Mouse (Mus musculus): Measurements from ENCODE around the gene Thbs3. TPM values are rescaled to one million over a fixed set of nuclear protein-coding genes. Genes with fewer than 3 reads are reported as not detected.

Gene Thbs3
- total and polyA plus RNA-seq, 3 experiments: 0.49 to 3.4 (median 2.4) TPM

DNA sequence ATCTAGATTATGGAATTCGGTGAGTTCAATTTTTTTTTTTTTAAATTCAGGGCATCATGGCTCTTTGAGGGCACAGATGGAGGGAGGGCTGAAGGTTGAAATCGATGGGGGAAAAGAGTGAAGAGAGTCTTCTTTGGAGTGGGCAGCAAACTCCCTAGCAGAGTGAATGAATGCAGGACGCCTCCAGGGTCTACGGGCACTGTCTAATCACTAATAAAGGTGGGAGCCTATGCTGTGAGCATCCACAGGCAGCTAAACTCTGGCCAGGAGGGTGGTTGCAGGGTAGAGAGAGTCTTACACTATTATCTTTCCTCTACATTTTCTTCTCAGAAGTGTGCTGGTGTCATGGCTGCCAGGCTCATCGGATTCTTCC, 11.9 kb upstream of the Thbs3 start:
- peaks cover 44% of the 10 kb centered on the region for H3K36me3 ChIP-seq (replicated peaks)
- ATAC-seq (ENCODE audit: extremely low read depth, insufficient number of reproducible peaks, low FRiP score, poor library complexity, severe bottlenecking): no peak
- no peaks in the 10 kb centered on the region for H3K9me3 ChIP-seq (replicated peaks)
- H3K27me3 ChIP-seq (ENCODE audit: insufficient read depth, low read length): no peaks in the 10 kb centered on the region; the same call in 1 of the 2 replicates
- no peak for DNase-seq (ENCODE audit: low spot score)
- peak overlapping the region; percentile 73 for H3K4me3 ChIP-seq (ENCODE audit: low read depth, low read length)
- H3K4me1 ChIP-seq (ENCODE audit: insufficient read depth, low read depth, low read length): peaks cover 37% of the 10 kb centered on the region
- TF ChIP-seq GATA1 (IDR thresholded peaks at IDR 0.05; ENCODE audit: borderline replicate concordance, low read length): no peak
- TF ChIP-seq TAL1 (conservative IDR thresholded peaks at IDR 0.05; ENCODE audit: low read depth, low read length): no peak
- no peak for TF ChIP-seq GATA2 (IDR thresholded peaks at IDR 0.05; ENCODE audit: borderline replicate concordance, low read depth, low read length)
- TF ChIP-seq POLR2AphosphoS5 (IDR thresholded peaks at IDR 0.05; ENCODE audit: insufficient replicate concordance, low read depth, low read length): no peak
- no peak for TF ChIP-seq CTCF (IDR thresholded peaks at IDR 0.05; ENCODE audit: low read depth, low read length)

DNA sequence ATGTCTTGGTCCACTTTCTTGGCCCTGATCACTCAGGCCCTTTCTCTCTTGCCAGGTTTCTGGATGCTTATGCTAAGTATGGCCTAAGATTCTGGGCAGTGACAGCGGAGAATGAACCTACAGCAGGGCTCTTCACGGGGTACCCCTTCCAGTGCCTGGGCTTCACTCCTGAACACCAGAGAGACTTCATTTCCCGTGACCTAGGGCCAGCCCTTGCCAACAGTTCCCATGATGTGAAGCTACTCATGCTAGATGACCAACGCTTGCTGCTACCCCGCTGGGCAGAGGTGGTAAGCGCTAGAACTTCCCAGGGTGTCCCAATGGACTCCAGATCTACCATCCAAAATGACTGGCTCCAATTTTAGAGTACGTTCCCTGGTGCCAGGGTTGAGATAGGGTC, 8.9 kb upstream of the Thbs3 start:
- Histone ChIP-seq H3K27me3 (ENCODE audit: insufficient read depth, low read length) (no peaks in the 10 kb centered on the region), H3K9me3 (replicated peaks) (no peaks in the 10 kb centered on the region), H3K4me3 (ENCODE audit: low read depth, low read length) (no peak overlapping the region), H3K36me3 (replicated peaks) (peaks cover 74% of the 10 kb centered on the region), H3K4me1 (ENCODE audit: insufficient read depth, low read depth, low read length) (peaks cover 45% of the 10 kb centered on the region)
- ATAC-seq (ENCODE audit: extremely low read depth, insufficient number of reproducible peaks, low FRiP score, poor library complexity, severe bottlenecking) (no peak), DNase-seq (ENCODE audit: low spot score) (no peak)
- TF ChIP-seq GATA1 (IDR thresholded peaks at IDR 0.05; ENCODE audit: borderline replicate concordance, low read length) (no peak), GATA2 (IDR thresholded peaks at IDR 0.05; ENCODE audit: borderline replicate concordance, low read depth, low read length) (no peak), TAL1 (conservative IDR thresholded peaks at IDR 0.05; ENCODE audit: low read depth, low read length) (no peak), CTCF (IDR thresholded peaks at IDR 0.05; ENCODE audit: low read depth, low read length) (no peak), POLR2AphosphoS5 (IDR thresholded peaks at IDR 0.05; ENCODE audit: insufficient replicate concordance, low read depth, low read length) (no peak)

DNA sequence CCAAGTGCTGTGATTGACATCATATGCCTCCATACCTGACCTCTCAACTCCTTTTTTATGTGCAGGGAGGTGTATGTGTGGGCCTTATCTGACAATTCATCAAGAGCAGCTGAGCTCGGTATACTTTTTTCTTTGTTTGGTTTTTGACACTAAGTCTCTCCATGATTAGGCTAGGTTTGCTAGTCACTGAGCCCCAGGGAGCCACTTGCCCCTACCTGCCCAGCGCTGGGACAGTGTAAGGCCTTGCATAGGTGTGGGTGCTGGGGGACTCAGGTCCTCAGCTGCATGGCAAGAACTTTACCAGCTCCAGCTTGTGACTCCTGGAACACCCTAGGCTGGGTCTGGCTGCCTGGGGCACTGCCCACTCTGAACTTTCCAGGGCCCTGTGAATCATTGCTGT, 8.3 kb upstream of the Thbs3 start:
- no peaks in the 10 kb centered on the region for H3K27me3 ChIP-seq (ENCODE audit: insufficient read depth, low read length)
- peaks cover 80% of the 10 kb centered on the region for H3K36me3 ChIP-seq (replicated peaks)
- no peak for DNase-seq (ENCODE audit: low spot score)
- ATAC-seq (ENCODE audit: extremely low read depth, insufficient number of reproducible peaks, low FRiP score, poor library complexity, severe bottlenecking): no peak
- H3K4me3 ChIP-seq (ENCODE audit: low read depth, low read length): no peak overlapping the region
- no peak for TF ChIP-seq POLR2AphosphoS5 (IDR thresholded peaks at IDR 0.05; ENCODE audit: insufficient replicate concordance, low read depth, low read length)
- TF ChIP-seq GATA2 (IDR thresholded peaks at IDR 0.05; ENCODE audit: borderline replicate concordance, low read depth, low read length): no peak
- no peak for TF ChIP-seq TAL1 (conservative IDR thresholded peaks at IDR 0.05; ENCODE audit: low read depth, low read length)
- no peak for TF ChIP-seq GATA1 (IDR thresholded peaks at IDR 0.05; ENCODE audit: borderline replicate concordance, low read length)
- TF ChIP-seq CTCF (IDR thresholded peaks at IDR 0.05; ENCODE audit: low read depth, low read length): no peak
- H3K4me1 ChIP-seq (ENCODE audit: insufficient read depth, low read depth, low read length): peaks cover 50% of the 10 kb centered on the region
- H3K9me3 ChIP-seq (replicated peaks): no peaks in the 10 kb centered on the region

DNA sequence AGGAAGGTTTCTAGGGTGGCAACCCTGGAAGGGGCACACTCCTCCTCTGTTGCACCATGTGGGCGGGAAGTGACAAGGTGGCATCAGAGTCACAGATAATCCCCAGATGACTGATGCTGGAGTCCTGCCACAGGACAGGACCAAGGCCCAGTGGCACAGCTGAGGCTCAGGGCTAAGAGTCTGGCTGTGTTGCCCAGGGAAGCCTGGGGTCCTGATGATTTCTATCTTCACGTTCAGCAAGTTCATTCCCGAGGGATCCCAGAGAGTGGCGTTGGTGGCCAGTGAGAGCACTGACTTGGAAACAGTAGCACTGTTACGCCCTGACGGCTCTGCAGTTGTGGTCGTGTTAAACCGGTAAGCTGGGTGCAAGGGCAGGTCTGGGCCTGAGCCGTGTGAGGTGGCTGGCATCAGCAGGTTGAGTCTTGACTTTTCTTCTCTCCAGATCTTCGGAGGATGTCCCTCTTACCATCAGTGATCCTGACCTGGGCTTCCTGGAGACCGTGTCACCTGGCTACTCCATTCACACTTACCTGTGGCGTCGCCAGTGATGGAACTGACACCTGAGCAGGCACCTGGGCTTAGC, 6.8 kb upstream of the Thbs3 start:
- TF ChIP-seq GATA1 (IDR thresholded peaks at IDR 0.05; ENCODE audit: borderline replicate concordance, low read length): no peak
- no peak for TF ChIP-seq CTCF (IDR thresholded peaks at IDR 0.05; ENCODE audit: low read depth, low read length)
- no peak for TF ChIP-seq TAL1 (conservative IDR thresholded peaks at IDR 0.05; ENCODE audit: low read depth, low read length)
- no peak for TF ChIP-seq GATA2 (IDR thresholded peaks at IDR 0.05; ENCODE audit: borderline replicate concordance, low read depth, low read length)
- no peak for TF ChIP-seq POLR2AphosphoS5 (IDR thresholded peaks at IDR 0.05; ENCODE audit: insufficient replicate concordance, low read depth, low read length)
- DNase-seq (ENCODE audit: low spot score) (no peak), ATAC-seq (ENCODE audit: extremely low read depth, insufficient number of reproducible peaks, low FRiP score, poor library complexity, severe bottlenecking) (no peak)
- H3K9me3 ChIP-seq (replicated peaks): no peaks in the 10 kb centered on the region
- H3K27me3 ChIP-seq (ENCODE audit: insufficient read depth, low read length): no peaks in the 10 kb centered on the region
- no peak overlapping the region for H3K4me3 ChIP-seq (ENCODE audit: low read depth, low read length)
- H3K36me3 ChIP-seq (replicated peaks): peaks cover 90% of the 10 kb centered on the region
- peaks cover 60% of the 10 kb centered on the region for H3K4me1 ChIP-seq (ENCODE audit: insufficient read depth, low read depth, low read length)

DNA sequence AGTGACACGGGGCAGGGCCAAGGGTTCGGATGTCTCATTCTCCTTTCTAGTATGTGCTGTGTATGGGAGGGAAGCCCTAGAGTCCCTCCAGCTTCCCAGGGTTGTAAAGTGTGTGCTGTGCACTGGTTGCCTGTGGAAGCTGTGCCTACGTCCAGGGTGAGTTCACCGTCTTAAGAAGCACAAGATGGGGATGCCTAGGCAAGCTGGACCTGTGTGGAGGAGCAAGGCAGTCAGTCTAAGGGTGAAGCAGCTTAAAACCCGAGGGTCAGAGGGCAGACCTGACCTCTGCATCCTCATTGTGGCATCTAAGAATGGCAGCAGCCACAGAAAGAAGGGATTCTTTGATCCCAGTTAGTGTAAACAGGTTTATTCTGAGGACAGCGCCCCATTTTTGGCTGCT, 6.2 kb upstream of the Thbs3 start:
- ATAC-seq (ENCODE audit: extremely low read depth, insufficient number of reproducible peaks, low FRiP score, poor library complexity, severe bottlenecking): no peak
- Histone ChIP-seq H3K27me3 (ENCODE audit: insufficient read depth, low read length) (no peaks in the 10 kb centered on the region), H3K4me1 (ENCODE audit: insufficient read depth, low read depth, low read length) (peaks cover 56% of the 10 kb centered on the region), H3K9me3 (replicated peaks) (no peaks in the 10 kb centered on the region), H3K4me3 (ENCODE audit: low read depth, low read length) (no peak overlapping the region), H3K36me3 (replicated peaks) (peaks cover 90% of the 10 kb centered on the region)
- no peak for DNase-seq (ENCODE audit: low spot score)
- TF ChIP-seq GATA2 (IDR thresholded peaks at IDR 0.05; ENCODE audit: borderline replicate concordance, low read depth, low read length) (no peak), TAL1 (conservative IDR thresholded peaks at IDR 0.05; ENCODE audit: low read depth, low read length) (no peak), POLR2AphosphoS5 (IDR thresholded peaks at IDR 0.05; ENCODE audit: insufficient replicate concordance, low read depth, low read length) (no peak), GATA1 (IDR thresholded peaks at IDR 0.05; ENCODE audit: borderline replicate concordance, low read length) (no peak), CTCF (IDR thresholded peaks at IDR 0.05; ENCODE audit: low read depth, low read length) (no peak)

DNA sequence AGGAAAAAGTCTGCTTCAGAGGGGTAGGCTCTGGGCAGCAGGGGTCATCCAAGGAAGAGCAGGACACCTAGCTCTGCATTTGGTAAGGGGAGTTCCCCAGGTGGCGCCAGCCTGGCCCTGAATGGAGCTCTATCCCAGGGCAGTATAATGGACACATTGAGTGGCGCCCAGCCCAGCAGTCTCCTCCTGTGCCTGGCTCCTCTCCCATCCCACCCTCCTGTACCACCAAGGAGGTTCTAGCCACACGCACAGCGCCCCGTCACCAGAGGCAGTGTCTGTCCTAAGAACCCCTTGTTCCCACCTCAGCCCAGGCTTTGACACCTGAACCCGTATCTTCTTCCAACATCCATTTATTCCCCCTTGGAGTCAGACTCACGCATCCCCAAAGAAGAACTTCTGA, 5.2 kb upstream of the Thbs3 start:
- Histone ChIP-seq H3K9me3 (replicated peaks) (no peaks in the 10 kb centered on the region), H3K4me1 (ENCODE audit: insufficient read depth, low read depth, low read length) (peaks cover 55% of the 10 kb centered on the region), H3K4me3 (ENCODE audit: low read depth, low read length) (no peak overlapping the region), H3K27me3 (ENCODE audit: insufficient read depth, low read length) (no peaks in the 10 kb centered on the region), H3K36me3 (replicated peaks) (peaks cover 80% of the 10 kb centered on the region)
- ATAC-seq (ENCODE audit: extremely low read depth, insufficient number of reproducible peaks, low FRiP score, poor library complexity, severe bottlenecking) (no peak), DNase-seq (ENCODE audit: low spot score) (no peak)
- no peak for TF ChIP-seq TAL1 (conservative IDR thresholded peaks at IDR 0.05; ENCODE audit: low read depth, low read length)
